Mouse (Mus musculus) megakaryocyte, embryonic 14.5 days (primary cell): Measurements from ENCODE around the gene Zic2.

ENCODE experiments used
- FLI1 ChIP-seq: IDR thresholded peaks from 2 replicates; pipeline ENCODE4 v1.6.1; 2012; ENCODE audit warnings: low read length, inconsistent platforms, mixed read lengths
- GATA1 ChIP-seq: IDR thresholded peaks from 3 replicates; pipeline ENCODE4 v1.6.1; 2012; ENCODE audit warnings: mixed read lengths, low read length, inconsistent platforms, borderline replicate concordance

DNA sequence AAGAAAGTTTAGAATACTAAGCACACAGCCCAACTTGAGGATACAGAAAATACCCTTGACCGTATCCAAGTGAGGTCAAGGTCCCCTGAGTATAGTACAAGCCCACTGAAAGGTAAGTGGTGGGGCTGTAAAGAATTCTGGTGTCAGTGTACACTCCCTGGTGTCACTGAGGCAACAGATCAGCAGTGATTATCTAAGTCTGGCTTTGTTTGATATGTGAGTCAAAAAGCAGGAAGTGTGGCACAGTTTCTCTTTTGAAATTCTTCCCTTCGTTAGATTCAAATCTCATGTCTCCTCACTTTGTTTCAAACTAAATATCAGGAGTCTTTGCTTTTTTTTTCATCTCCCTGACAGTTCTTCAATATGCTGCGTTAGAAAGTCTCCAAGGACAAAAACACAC lies 42.7 kb upstream of the Zic2 start:
- TF ChIP-seq GATA1, result no peak
- TF ChIP-seq FLI1, result no peak
